Mouse (Mus musculus): ENCODE data around the gene Piezo1.
A peak's percentile ranks its signal among the peaks of the same experiment; 100 is the strongest.

The Piezo1 gene

GRCm38 (mm10) chr8:122556030-122557009, 5.2 kb upstream of the Piezo1 start:
- Histone ChIP-seq H3K4me3 (replicated peaks; ENCODE audit: low read length) (peak overlapping the region; percentile 80), H3K36me3 (ENCODE audit: insufficient read depth, low read length) (no peaks in the 10 kb centered on the region), H3K4me1 (replicated peaks; ENCODE audit: low read depth, low read length) (peaks cover 75% of the 10 kb centered on the region), H3K27me3 (ENCODE audit: insufficient read depth, low read length) (no peaks in the 10 kb centered on the region), H3K9me3 (ENCODE audit: low read length) (no peaks in the 10 kb centered on the region)
- TF ChIP-seq CTCF (conservative IDR thresholded peaks at IDR 0.05; ENCODE audit: low read length) (no peak), POU5F1 (IDR thresholded peaks at IDR 0.05; ENCODE audit: borderline replicate concordance, low read length) (no peak), NANOG (IDR thresholded peaks at IDR 0.05; ENCODE audit: borderline replicate concordance, low read length) (no peak)

GRCm38 (mm10) chr8:122554786-122555185, 3.7 kb upstream of the Piezo1 start:
- Histone ChIP-seq H3K9me3 (ENCODE audit: low read length) (no peaks in the 10 kb centered on the region), H3K4me3 (replicated peaks; ENCODE audit: low read length) (no peak overlapping the region), H3K36me3 (ENCODE audit: insufficient read depth, low read length) (no peaks in the 10 kb centered on the region), H3K4me1 (replicated peaks; ENCODE audit: low read depth, low read length) (peaks cover 68% of the 10 kb centered on the region), H3K27me3 (ENCODE audit: insufficient read depth, low read length) (peaks cover 3% of the 10 kb centered on the region; the same call in 1 of the 2 replicates)
- TF ChIP-seq CTCF (conservative IDR thresholded peaks at IDR 0.05; ENCODE audit: low read length): no peak

GRCm38 (mm10) chr8:122550995-122551264, 199 bp downstream of the Piezo1 start:
- Histone ChIP-seq H3K36me3 (ENCODE audit: insufficient read depth, low read length) (peaks cover 27% of the 10 kb centered on the region), H3K4me3 (replicated peaks; ENCODE audit: low read length) (peak overlapping the region; percentile 88), H3K27me3 (ENCODE audit: insufficient read depth, low read length) (peaks cover 3% of the 10 kb centered on the region; the same call in 1 of the 2 replicates), H3K9me3 (ENCODE audit: low read length) (no peaks in the 10 kb centered on the region), H3K4me1 (replicated peaks; ENCODE audit: low read depth, low read length) (peaks cover 76% of the 10 kb centered on the region)
- no peak for TF ChIP-seq CTCF (conservative IDR thresholded peaks at IDR 0.05; ENCODE audit: low read length)
- no peak for TF ChIP-seq NANOG (IDR thresholded peaks at IDR 0.05; ENCODE audit: borderline replicate concordance, low read length)
- no peak for TF ChIP-seq POU5F1 (IDR thresholded peaks at IDR 0.05; ENCODE audit: borderline replicate concordance, low read length)

- H3K4me3 ChIP-seq (replicated peaks; ENCODE audit: low read length): peak overlapping the region; percentile 88
These were observed 715 bp downstream of the Piezo1 start for GRCm38 (mm10) chr8:122550234-122550994.

GRCm38 (mm10) chr8:122548891-122549439, 2.2 kb downstream of the Piezo1 start:
- no peak for TF ChIP-seq NANOG (IDR thresholded peaks at IDR 0.05; ENCODE audit: borderline replicate concordance, low read length)
- TF ChIP-seq CTCF (conservative IDR thresholded peaks at IDR 0.05; ENCODE audit: low read length): no peak
- TF ChIP-seq POU5F1 (IDR thresholded peaks at IDR 0.05; ENCODE audit: borderline replicate concordance, low read length): no peak

More at GRCm38 (mm10) chr8:122550234-122550994, 715 bp downstream of the Piezo1 start:
- Histone ChIP-seq H3K9me3 (ENCODE audit: low read length) (no peaks in the 10 kb centered on the region), H3K36me3 (ENCODE audit: insufficient read depth, low read length) (peaks cover 27% of the 10 kb centered on the region), H3K27me3 (ENCODE audit: insufficient read depth, low read length) (peaks cover 3% of the 10 kb centered on the region; the same call in 1 of the 2 replicates), H3K4me1 (replicated peaks; ENCODE audit: low read depth, low read length) (peaks cover 76% of the 10 kb centered on the region)
- no peak for TF ChIP-seq NANOG (IDR thresholded peaks at IDR 0.05; ENCODE audit: borderline replicate concordance, low read length)
- no peak for TF ChIP-seq CTCF (conservative IDR thresholded peaks at IDR 0.05; ENCODE audit: low read length)
- TF ChIP-seq POU5F1 (IDR thresholded peaks at IDR 0.05; ENCODE audit: borderline replicate concordance, low read length): no peak

GRCm38 (mm10) chr8:122548331-122548730, 2.8 kb downstream of the Piezo1 start:
- H3K36me3 ChIP-seq (ENCODE audit: insufficient read depth, low read length): peaks cover 42% of the 10 kb centered on the region
- TF ChIP-seq POU5F1 (IDR thresholded peaks at IDR 0.05; ENCODE audit: borderline replicate concordance, low read length) (no peak), CTCF (conservative IDR thresholded peaks at IDR 0.05; ENCODE audit: low read length) (no peak), NANOG (IDR thresholded peaks at IDR 0.05; ENCODE audit: borderline replicate concordance, low read length) (no peak)
- peaks cover 3% of the 10 kb centered on the region; the same call in 1 of the 2 replicates for H3K27me3 ChIP-seq (ENCODE audit: insufficient read depth, low read length)
- peaks cover 83% of the 10 kb centered on the region for H3K4me1 ChIP-seq (replicated peaks; ENCODE audit: low read depth, low read length)
- H3K4me3 ChIP-seq (replicated peaks; ENCODE audit: low read length): peak overlapping the region; percentile 37; the same call in 1 of the 2 replicates
- no peaks in the 10 kb centered on the region for H3K9me3 ChIP-seq (ENCODE audit: low read length)

More at GRCm38 (mm10) chr8:122548891-122549439, 2.2 kb downstream of the Piezo1 start:
- Histone ChIP-seq H3K4me1 (replicated peaks; ENCODE audit: low read depth, low read length) (peaks cover 83% of the 10 kb centered on the region), H3K27me3 (ENCODE audit: insufficient read depth, low read length) (peaks cover 3% of the 10 kb centered on the region; the same call in 1 of the 2 replicates), H3K9me3 (ENCODE audit: low read length) (no peaks in the 10 kb centered on the region), H3K36me3 (ENCODE audit: insufficient read depth, low read length) (peaks cover 36% of the 10 kb centered on the region), H3K4me3 (replicated peaks; ENCODE audit: low read length) (0 out of 2 replicates have a peak overlapping the region, but pooled peaks have one; percentile 26)

- peaks cover 3% of the 10 kb centered on the region; the same call in 1 of the 2 replicates for H3K27me3 ChIP-seq (ENCODE audit: insufficient read depth, low read length)
- TF ChIP-seq NANOG (IDR thresholded peaks at IDR 0.05; ENCODE audit: borderline replicate concordance, low read length): no peak
- H3K36me3 ChIP-seq (ENCODE audit: insufficient read depth, low read length): peaks cover 47% of the 10 kb centered on the region
- H3K4me1 ChIP-seq (replicated peaks; ENCODE audit: low read depth, low read length): peaks cover 84% of the 10 kb centered on the region
- H3K9me3 ChIP-seq (ENCODE audit: low read length): no peaks in the 10 kb centered on the region
- H3K4me3 ChIP-seq (replicated peaks; ENCODE audit: low read length): peak overlapping the region; percentile 37
These were observed 3.3 kb downstream of the Piezo1 start for GRCm38 (mm10) chr8:122547815-122548214.

Measured in E14TG2a.4 (cell line).